Mouse (Mus musculus) large intestine, adult 2 months (tissue): ENCODE data around the gene Ccdc47. TPM values are rescaled to one million over a fixed set of nuclear protein-coding genes. Genes with fewer than 3 reads are reported as not detected.
"Not testable (repeated sequence)": the region's sequence is repeated elsewhere in the genome, so short reads cannot be mapped to it uniquely, and the experiment has no call there.

ENCODE experiments used
- DNase-seq: peaks from one replicate; pipeline ENCODE4 v3.0.0-alpha.2; 2012; ENCODE audit warnings: low read depth, low spot score
- WGBS: fragments of 180-500 bp; shearing (Covaris S2); methylation state at CpG from one replicate; pipeline ENCODE4 v1.1.7; 2018; 5-methylcytosine and 5-hydroxymethylcytosine counted together
- polyA plus RNA-seq: library from polyadenylated mRNA; depleted of rRNA; stranded (reverse); fragments of >200 nt; gene quantifications from 2 replicates; pipeline ENCODE4 v1.2.3, GENCODE M21; 2012; rRNA removed

Ccdc47 gene
- polyA plus RNA-seq, result 9.5 and 13.7 TPM in 2 replicates

DNA sequence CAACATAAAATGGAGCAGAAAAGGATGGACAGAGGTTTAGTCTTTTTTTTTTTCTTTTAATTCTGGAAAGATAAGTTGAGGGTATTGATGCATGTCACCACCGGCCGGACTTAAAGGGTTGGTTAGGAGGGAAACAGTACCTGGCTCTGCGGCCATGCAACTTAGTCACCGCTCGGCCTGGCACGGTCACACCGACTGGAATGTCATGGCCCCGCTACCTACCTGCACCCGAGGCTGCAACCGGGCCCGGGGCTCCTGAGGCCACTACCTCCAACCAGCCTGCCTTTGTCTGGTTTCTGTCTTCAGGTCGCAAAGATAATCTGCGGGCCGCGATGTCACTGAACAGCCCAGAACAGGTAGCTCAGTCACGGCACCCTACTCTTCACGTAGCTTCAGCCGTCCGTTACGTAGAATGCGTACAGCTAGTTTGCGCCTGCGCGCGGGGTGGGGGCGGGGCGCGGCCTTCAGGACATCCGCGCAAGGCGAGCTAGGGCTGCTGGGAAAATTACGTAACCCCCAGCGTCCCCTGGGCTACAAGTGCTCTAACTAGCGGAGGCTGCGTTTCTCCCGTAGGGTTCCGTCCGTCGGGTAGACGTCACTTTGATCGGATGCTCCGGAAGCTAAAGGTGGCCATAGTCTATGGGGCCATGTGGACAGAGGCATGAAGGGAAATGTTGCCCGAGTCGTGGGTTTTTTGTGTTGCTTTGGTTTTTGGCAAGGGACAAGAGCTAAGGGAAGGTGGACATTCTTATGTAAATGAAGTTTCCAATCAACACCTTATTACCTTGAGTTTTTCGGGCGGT is at the start of gene Ccdc47:
TSS of gene Ccdc47 (minus strand) at position 418 of the 803 bp plus-strand sequence.
- under 1% methylated on average over 46 of the region's 46 CpGs for WGBS
- DNase-seq, result peak; percentile 96

DNA sequence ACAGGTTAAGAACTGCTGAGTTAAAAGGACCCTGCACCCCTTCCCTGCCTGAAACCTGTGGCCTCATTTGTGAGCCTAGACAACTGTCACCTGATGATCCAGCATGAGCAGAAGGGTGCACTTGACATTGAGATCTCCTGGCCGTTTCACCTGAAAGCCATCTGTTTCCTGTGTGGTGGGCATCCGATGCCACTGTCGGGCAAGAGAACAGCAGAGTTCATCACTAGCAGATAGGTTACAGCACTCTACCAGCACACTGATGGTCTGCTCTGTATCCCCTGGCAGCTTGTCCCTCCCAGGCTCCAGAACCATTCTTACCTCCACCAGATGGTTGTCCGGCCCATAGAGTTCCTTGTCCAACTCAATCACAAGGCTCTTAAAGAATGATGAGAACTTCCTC is 49.4 kb upstream of the Ccdc47 start:
- WGBS, result 83% methylated on average over 4 of the region's 4 CpGs
- no peak for DNase-seq

DNA sequence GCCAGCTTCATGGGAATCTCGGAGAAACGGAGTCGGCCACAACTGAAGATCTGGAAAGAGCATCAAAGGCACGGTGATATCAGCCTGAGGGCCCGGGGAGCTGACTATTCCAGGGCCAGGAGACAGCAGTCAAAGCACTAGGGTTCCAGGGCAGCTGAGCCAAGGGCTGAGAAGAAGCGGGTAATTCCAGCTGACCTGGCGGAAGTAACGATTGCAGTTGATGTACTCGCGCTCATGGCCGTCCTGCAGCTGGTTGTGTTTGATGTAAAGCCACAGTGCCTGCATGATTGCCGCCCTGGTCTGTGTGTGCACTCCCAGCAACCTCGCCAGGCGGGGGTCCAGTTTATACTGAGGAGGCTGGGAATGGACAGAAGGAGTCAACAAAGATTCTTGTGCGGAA is 48.8 kb upstream of the Ccdc47 start:
- no peak for DNase-seq
- 85% methylated on average over 15 of the region's 15 CpGs for WGBS

DNA sequence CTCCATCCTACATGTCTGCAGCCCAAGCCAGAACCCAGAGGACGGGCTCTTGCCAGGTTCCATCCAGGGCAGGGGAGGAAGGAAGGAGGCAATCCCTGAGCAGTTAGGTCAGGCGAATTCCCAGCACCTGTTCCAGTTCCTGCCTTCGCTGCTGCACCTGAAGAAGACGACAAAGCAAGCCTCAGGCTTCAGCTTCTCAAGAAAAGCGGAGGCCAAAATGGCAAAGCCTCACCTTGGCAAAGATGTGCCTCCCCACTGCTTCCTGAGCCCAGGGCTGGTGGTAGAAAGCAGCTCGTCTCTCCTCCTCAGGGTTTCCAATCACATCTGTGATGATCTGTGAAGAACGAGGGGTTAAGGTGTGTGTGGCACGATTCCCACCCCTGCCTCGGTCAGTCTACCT is 47.8 kb upstream of the Ccdc47 start:
- 81% methylated on average over 9 of the region's 9 CpGs for WGBS
- DNase-seq, result no peak

DNA sequence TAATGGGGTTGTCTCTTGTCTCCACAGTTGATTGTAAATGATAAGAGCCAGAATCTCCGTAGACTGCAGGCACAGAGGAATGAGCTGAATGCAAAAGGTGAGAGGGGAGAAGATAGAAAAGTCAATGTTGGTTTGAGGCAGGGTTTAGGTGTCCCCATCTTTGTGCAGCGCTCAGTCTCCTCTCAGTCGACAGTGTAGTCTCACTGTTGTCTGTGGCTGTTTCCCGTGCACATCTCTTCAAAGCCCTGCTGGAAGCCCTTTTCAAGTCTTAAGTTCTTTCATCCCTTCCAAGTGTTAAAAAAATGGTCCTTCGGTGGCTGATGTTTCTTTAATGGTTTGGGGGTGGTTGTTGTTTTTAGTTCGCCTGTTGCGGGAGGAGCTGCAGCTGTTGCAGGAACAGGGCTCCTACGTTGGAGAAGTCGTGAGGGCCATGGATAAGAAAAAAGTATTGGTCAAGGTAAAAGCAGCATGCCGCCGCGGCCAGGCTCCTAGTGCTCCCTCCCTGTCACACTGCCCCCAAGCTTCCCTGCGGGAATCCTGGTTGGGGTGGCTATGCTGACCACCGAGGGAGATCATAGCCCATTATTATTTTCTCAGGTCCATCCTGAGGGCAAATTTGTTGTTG is 44.8 kb upstream of the Ccdc47 start:
- 83% methylated on average over 14 of the region's 14 CpGs for WGBS
- DNase-seq, result no peak

DNA sequence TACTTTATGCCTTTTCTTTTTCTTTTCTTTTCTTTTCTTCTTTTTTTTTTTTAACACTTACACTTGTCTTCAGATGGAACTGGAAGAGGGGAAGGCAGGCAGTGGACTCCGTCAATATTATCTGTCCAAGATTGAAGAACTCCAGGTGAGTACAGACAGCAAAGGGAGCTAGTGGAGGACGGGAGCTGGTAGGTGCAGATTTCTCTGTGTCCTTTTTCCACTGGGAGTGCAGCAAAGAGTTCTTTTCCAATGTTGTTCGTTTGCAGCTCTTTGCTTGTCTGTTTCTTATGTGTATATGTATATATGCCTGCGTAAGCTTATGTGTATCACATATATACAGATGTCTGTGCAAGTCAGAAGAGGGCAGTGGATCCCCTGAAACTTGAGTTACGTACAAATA is 40.6 kb upstream of the Ccdc47 start:
- no peak for DNase-seq
- WGBS, result 50% methylated on average over 5 of the region's 5 CpGs

DNA sequence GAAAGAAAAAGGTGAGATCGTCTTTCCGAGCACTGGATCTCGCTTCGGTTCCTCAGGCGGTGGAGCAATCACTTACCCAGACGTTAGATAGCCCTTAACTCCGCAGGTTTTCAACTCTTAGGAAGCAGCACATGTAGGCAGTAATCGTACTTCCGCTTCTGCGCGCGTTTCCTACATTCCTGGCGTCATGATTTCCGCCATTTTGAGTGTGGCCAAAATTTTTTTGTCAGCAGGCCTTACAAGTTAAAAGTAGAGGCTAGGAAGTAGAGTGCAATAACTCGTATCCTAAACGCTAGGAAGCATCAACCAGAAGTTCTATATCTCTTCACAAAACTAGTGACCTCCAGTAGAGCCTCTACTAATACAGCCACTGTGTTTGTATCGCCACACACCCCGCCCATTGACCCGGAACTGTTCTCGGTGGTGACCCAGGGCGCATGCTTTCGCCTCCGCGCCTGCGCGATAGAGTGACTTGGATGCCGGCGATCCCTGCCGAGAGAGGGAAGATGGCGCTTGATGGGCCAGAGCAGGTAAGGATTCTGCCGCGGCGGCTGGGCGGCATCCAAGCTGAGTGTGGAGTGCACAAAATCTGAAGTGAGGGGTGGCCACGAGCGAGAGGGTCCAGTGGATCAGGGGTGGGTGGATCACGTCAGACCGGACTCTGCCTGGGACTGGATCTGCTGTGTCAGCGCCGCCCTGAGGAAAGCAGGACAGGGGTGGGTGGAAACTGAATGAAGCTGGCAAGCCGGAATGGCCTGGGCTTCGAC is 39.7 kb upstream of the Ccdc47 start, which contains the start of the genes Ftsj3 and Psmc5:
TSS of gene Ftsj3 (minus strand) at position 395 of the 767 bp plus-strand sequence.
TSS of gene Psmc5 (plus strand) at position 470 of the 767 bp plus-strand sequence.
- WGBS, result under 1% methylated on average over 42 of the region's 42 CpGs
- peak; percentile 90 for DNase-seq

DNA sequence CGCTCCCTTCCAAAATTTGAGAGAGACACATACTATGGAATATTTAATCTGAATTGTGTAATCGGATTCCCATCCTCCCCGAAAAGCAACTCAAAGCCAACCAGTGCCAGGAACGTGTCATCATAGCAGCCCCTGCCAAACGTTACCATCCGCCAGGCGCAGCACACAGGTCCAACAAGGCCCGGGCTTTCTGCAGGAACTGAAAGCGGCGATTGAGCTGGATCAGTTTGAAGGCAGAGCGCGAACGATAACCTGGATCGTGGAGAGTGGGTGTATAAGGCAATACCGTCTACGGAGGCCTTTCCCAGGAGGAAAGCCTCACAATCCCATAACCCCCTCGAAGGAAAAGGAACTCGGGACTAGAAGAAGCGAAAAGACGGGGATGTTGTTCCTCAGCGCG is 39.0 kb upstream of the Ccdc47 start:
- DNase-seq, result no peak
- 2% methylated on average over 22 of the region's 22 CpGs for WGBS

DNA sequence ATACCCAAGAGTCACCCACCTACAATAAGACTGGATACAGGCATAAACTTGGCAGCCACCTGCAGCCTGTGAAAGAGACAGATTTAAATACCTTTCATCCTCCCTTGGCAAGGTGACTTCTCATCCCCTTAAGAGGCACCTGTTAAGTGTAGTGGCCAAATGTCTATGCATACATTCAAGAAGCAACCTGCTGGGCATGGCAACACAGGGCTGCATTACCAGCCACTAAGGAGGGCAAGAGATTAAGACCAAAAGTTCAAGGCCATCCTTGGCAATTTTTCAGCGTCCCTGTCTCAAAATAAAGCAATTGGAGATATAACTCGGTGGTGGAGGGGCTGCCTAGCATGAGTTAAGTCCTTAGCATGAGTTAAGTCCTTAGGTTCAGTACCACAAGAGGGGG is 38.6 kb upstream of the Ccdc47 start:
- no peak for DNase-seq
- 6% methylated on average over 2 of the region's 2 CpGs for WGBS

DNA sequence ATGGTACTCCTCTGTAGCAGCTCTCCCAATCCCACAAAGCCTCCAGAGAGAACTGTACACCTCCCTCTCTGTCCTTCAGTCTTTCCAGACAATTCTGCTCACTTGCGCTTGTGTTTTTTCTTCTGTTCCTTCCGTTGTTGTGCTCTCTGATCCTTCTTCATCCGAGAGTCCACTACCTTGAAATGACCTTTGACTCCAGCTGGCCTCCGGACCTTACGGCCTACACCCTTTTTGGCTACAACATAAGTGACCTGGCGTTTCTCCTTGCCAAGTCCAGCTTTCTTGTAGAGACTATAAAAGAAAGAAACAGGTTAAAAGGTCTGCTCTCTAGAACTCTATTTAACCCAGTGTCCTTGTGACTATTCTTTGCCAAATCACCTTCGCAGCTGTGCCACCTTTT is 33.2 kb upstream of the Ccdc47 start:
- 70% methylated on average over 7 of the region's 7 CpGs for WGBS
- DNase-seq, result no peak

DNA sequence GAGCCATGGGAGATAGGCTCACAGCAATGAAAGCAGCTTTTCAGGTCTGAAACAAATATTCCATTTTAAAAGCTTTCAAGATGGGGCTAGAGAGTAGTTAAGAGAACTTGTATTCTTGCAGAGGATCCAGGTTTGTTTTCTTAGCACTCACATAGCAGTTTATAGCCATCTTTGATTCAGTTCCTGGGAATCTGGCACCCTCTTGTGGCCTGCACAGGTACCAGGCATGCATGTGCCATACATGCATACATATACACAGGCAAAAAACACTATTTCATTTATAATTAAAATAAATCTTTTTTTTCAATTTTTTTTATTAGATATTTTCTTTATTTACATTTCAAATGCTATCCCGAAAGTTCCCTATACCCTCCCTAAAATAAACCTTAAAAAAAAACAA is 30.7 kb upstream of the Ccdc47 start:
- WGBS, result 93% methylated on average over 1 of the region's 1 CpGs
- DNase-seq, result no peak

DNA sequence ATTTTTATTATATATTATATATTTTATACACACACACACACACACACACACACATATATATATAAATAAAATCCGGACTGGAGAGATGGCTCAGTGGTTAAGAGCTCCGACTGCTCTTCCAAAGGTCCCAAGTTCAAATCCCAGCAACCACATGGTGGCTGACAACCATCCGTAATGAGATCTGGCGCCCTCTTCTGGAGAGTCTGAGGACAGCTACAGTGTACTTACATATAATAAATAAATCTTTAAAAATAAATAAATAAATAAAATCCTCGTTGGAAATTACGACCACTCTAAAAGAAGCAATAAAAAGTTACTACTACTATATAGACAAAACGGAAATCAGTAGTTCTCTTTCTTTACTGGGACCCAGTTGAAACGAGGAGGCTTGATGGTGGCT is 17.8 kb upstream of the Ccdc47 start:
- 66% methylated on average over 8 of the region's 8 CpGs for WGBS
- not testable (repeated sequence) for DNase-seq

DNA sequence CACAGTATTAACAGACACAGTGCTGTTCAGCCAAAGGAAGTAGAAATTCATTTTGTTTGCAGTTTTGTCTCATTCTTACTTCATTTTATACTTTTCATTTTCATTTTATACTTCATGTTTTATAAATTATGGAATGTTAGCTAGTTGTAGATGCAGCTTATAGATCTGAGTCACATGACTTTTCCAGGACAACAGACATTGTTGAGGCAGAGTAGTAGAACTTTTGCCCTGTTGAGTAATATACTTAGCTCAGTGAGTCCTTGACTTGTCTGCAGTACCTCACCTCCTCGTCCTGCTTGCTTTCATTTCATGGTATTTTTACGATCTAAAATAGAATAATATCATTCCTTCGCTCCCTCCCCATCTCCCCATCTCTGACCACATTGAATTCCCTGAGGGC is 4.5 kb upstream of the Ccdc47 start:
- whole genome bisulfite sequencing, result 58% methylated on average over 3 of the region's 3 CpGs
- no peak for DNase-seq

DNA sequence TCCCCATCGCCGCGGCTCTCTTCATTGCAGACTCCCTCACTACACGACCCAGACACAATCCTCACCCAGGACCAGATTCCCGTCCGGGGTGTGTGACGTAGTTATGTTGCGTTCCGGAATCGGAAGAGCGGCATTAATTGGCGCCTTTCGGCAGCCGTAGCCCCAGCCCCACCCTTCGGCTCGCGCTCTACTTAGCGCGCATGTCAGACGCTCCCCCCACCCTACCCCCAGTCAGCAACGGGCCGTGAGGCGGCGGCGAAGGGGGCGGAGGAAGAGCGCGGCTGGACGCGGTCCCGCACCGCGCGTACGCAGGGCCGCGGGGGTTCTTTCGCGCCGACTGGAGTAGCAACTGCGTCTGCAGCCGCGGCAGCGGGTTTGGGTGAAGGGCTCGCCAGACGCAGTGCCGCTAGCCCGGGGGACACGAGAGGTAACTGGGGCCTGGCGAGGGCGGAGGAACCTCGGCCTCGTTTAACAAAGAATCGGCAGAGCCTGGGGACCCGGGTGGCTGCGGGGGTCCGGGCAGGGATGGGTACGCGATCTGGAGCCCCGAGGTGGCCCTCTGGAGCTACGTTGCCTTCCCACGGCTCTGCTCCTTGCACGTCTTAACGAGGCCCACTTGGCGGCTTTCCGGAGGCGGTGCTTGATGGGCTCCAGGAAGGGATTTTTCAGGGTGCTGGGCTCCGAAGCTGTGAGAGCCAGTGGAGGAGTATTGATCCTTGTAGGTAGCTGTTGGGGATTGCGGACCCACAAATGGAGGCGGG is 766 bp upstream of the Ccdc47 start, which contains the start of gene Ddx42:
TSS of gene Ddx42 (plus strand) at position 197 of the 761 bp plus-strand sequence.
- WGBS, result under 1% methylated on average over 70 of the region's 70 CpGs
- DNase-seq, result peak; percentile 75

DNA sequence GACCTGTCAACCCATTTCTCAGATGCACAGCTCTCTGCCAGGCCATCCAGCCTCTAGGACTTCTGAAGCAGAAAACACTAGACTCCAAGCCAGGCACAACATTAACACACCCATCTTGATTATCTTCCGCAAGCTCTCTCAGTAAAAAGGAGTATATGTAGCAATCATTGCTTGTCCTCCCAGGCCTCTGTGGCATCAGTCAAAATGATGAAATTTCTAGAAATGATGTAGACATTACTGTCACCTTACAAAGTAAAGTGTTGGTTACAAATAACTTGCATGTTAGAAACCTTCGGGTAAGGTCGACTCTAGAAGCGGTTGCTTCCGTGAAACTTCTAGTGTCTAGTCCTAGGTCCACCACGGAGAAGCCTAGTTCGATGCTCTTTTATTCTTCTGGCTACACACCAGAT is 689 bp downstream of the Ccdc47 start:
- no peak for DNase-seq
- 6% methylated on average over 7 of the region's 7 CpGs for WGBS

DNA sequence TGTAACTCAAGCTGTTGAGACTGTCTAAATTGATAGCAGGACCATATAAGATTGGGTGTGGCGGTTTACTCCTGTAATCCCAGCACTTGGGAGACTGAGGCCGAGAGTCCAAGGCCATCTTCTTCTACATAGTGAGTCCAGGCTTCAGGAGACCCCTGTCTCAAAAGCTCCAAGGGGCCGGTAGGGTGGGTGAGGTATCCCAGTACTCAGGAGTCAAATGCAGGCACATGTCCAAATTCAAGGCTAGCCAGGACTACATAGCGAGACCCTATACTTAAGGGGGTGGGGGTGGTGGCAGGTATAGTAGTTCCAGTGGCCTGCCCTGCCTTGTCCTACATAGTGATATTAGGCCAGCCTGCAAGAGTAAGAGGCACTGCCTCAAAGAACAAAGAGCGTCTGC is 1.3 kb downstream of the Ccdc47 start:
- no peak for DNase-seq
- WGBS, result 63% methylated on average over 5 of the region's 5 CpGs

DNA sequence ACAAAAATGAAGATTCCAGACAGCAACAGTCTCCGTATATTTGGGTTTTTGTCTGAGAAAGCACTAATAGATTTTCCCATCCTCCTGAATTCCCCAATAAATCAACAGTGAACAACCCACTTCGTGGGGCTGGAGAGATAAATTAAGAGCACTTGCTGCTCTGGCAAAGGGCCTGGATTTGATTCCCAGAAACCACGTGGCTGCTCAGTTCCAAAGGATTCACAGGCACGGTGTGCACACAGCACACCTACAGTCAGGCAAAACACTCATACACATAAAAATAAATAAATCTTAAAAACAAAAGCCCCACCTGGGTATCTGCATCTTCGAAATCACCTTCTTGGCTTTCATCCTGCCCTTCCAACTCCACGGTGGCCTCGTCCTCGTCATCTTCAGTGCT is 3.4 kb downstream of the Ccdc47 start:
- DNase-seq, result no peak
- WGBS, result 85% methylated on average over 8 of the region's 8 CpGs

DNA sequence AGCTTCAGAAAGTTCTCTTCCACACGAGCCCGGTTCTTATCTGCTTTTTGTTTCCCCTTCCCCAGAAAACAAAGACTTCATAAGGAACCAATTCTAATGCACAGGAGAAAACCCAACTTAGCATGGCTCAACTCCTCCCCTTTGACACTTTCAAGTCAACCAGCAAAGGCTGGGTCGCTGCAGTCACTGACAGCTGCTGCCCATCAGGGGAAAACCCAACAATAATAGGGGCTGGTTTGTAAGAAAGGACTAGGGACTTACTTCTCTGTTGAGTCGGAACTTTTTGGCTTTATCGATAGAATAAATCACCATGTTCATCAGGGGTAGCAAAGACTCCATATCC is 14.1 kb downstream of the Ccdc47 start, which contains the start of gene Strada:
TSS of gene Strada (minus strand) at position 46 of the 343 bp plus-strand sequence.
- WGBS, result 81% methylated on average over 5 of the region's 5 CpGs
- DNase-seq, result no peak

DNA sequence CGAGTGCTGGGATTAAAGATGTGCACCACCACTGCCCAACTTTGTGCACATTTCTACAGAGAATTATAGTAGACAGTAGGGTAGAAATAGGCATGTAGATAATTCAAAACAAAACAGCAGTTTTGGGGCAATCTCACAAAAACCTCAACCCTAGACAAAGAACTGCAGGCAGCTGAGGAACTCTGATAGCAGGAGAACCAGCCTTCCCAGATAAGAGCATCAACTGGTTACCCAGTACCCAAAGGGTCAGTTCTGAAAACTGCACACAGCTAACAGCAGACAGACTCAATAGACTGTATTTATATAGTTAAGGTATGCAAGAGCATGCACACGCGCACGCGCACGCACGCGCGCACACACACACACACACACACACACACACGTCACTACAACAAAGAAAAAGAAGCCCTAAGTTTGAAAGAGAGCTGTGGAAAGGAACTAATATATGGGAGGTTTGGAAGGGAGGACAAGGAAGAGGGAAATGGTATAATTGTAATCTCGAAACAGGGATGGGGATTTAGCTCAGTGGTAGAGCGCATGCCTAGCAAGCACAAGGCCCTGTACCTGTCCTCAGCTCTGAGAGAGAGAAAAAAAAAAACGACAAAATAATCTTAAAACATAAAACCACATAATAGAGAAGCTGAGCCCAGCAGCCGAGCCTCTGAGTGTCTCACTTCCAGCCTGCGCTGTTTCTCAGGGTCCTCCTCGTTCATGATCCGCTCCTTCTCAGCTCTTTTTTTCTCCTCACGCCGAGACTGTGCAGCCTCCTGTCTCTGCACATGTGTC is 14.6 kb downstream of the Ccdc47 start:
- WGBS, result 91% methylated on average over 19 of the region's 19 CpGs
- DNase-seq, result no peak
